Mouse (Mus musculus) ES-Bruce4 (cell line): ENCODE data around the gene Rgs10.

Source experiments
- CTCF ChIP-seq: IDR thresholded peaks from one replicate; pipeline ENCODE4 v1.8.1; 2011; ENCODE audit warnings: low read depth, low read length
- POLR2A ChIP-seq: IDR thresholded peaks from one replicate; pipeline ENCODE4 v1.8.1; 2011; ENCODE audit warnings: low read length; ENCODE audit not compliant: insufficient read depth

DNA sequence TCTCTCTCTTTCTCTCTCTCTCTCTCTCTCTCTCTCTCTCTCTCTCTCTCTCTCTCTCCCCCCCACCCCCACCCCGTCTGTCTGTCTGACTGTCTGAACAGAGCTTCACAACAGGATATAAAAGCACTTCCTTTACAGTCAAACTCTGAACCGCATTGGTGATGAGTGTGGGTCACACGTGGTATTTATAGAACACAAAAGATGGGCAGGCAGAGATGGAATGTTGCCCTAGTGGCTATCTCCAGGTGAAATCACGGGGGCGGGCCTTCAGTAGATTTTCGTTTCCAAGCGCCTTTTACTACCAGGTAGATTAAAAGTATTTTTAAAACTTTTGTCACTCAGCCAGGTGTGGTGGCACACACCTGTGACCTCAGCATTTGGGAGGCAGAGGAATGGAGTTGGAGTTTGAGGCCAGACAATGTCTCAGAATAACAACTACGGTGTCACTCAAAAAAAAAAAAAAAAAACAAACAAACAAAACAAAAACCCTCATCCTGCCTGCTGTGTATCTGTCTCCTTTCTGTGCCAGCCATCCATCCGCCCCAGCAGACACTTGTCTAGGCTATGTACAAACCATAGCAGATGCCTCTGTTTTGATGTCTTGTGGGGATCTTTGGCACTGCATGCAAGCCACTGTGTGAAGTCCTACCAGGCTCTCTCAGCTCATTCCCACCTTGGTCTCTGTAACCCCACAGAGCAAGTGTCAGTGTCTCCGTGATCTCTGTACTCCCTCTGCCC is 34.7 kb downstream of the Rgs10 start:
- TF ChIP-seq POLR2A (no peak), CTCF (no peak)
